Mouse (Mus musculus) cortical plate, adult 2 months (tissue): ENCODE results near the gene Stim2.

Experiments used
- CTCF ChIP-seq: fragments of 200-500 bp; IDR thresholded peaks from 2 replicates; pipeline ENCODE4 v1.5.1; 2011; ENCODE audit warnings: mild to moderate bottlenecking, control low read depth, low read length; ENCODE audit not compliant: insufficient read depth; ENCODE audit errors: extremely low read depth
- POLR2A ChIP-seq: fragments of 200-500 bp; IDR thresholded peaks from 2 replicates; pipeline ENCODE4 v1.6.1; 2011; ENCODE audit warnings: mild to moderate bottlenecking, low read length, control low read depth; ENCODE audit not compliant: insufficient read depth; ENCODE audit errors: extremely low read depth

DNA sequence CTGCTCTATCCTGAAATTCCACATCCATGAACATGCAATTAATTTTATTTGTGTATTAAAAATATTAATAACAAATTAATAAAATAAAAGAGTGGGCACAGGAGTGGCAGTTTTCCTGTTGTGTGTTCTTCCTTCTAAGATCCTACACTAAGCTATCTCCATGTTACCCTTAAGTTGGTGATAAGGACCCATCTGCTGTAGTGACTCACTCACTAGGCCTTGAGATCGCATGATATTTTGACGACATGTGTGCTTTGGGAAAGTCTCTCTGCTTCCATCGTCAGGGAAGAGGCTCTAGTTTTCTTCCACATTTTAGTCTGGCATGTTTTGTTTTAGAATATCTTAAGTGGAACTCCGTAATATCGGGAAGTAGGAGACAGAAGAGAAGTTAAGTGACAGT, 73.0 kb downstream of the Stim2 start:
- TF ChIP-seq CTCF (no peak), POLR2A (no peak)
